Mouse (Mus musculus): ENCODE data around the gene Klhdc7a.

DNA sequence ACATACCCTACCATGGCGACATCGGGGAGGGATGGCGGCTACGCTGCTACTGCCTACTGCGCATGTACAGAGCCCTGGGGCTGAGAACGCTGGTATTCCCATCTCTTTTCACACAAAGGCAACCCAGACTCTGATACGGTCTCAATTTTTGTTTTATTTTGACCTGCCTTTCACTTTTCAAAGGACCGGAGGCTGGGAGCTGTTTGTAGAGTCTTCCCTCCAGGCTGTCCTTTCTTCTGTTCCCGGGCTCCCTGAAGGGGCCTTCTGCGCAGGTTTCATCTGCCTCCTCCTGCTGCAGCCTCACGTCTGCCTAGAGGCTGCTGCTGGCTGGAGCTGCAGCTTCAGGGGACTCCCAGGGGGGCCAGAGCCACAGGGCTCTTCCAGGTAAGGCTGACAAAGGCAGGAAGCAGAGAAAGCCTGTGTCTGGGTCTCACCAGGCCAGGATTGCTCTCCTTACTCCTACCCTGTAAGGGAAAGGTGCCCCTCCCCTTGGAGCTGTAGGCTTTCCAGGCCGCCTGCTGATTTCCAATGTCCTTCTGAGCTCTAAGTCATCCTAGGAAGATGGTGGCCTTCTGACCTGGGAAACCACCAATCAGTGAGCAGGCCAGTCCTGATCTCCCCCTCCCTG, 7.6 kb downstream of the Klhdc7a start:
- TF ChIP-seq POLR2A (IDR thresholded peaks at IDR 0.05; ENCODE audit: low read depth, low read length), result no peak
- TF ChIP-seq CTCF (IDR thresholded peaks at IDR 0.05; ENCODE audit: borderline replicate concordance, insufficient read depth, low read length), result no peak

All from embryonic fibroblast, embryonic 13.5 days (primary cell).